Mouse (Mus musculus): ENCODE data around the gene Kpna2. TPM values are rescaled to one million over a fixed set of nuclear protein-coding genes. Genes with fewer than 3 reads are reported as not detected.
"Not testable (repeated sequence)": the region's sequence is repeated elsewhere in the genome, so short reads cannot be mapped to it uniquely, and the experiment has no call there.

Kpna2 gene
- polyA plus RNA-seq, 1 experiment from 2014 or later, result 281 TPM

DNA sequence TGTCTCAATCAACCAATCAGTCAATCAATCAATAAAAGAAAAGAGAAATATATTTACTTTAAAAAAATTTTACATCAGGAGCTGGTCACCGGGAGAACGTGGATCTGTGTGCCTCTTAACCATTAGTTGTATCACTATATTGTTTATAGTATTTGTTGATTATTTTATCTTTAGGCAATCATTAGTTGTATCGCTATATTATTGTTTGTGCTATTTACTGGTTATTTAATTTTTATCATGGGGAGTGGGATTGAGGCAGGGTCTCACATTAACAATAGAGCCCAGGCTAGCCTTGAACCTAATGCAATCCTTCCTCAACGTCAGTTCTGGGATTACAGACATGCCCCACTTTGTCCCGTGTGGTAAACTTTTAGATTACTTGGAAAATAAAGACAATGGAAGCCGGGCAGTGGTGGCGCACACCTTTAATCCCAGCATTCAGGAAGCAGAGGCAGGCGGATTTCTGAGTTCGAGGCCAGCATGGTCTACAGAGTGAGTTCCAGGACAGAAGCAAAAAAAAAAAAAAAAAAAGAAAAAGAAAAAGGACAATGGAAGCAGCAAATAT, 690 bp upstream of the Kpna2 start:
- WGBS, result 80% methylated on average over 9 of the region's 9 CpGs
- ATAC-seq (ENCODE audit: insufficient number of reproducible peaks, low FRiP score, low TSS enrichment, low read depth), result no peak

DNA sequence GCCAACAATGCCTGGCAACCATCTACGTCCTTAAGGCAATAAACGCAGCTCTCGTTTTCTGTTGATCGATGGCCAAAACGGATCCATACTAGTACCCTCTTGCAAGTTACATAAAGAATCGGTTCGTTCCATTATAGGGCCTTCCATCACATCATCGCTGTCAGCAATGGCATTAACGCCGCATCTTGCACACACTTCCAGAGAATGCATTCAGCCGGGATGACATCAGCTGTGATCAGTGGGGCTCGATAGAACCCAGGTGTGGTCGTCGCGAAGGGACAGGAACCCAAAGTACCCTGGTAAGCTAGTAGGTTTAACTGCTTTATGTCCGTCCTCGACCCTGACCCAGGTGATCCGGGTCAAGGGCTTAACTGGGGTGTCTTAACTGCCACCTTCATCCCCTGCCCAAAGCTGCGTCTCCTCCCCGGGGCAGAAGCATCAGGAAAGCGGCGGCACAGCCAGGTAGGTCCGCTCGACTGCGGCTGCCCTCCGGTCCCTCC, 640 bp downstream of the Kpna2 start:
- peak overlapping the region; percentile 96 for H3K4me3 ChIP-seq
- ATAC-seq (ENCODE audit: insufficient number of reproducible peaks, low FRiP score, low TSS enrichment, low read depth), result no peak
- peak overlapping the region; percentile 74 for H3K4me2 ChIP-seq
- peaks cover 2% of the 10 kb centered on the region; the same call in 1 of the 2 replicates for H3K4me1 ChIP-seq
- peak overlapping the region; percentile 83 for H3K27ac ChIP-seq
- H3K36me3 ChIP-seq, result peaks cover 26% of the 10 kb centered on the region
- under 1% methylated on average over 26 of the region's 26 CpGs for WGBS
- H3K9me3 ChIP-seq, result no peaks in the 10 kb centered on the region
- no peaks in the 10 kb centered on the region for H3K27me3 ChIP-seq
- H3K9ac ChIP-seq, result peak overlapping the region; percentile 65

More for the DNA sequence above, 690 bp upstream of the Kpna2 start:
- H3K4me3 ChIP-seq, result peak overlapping the region; percentile 96
- H3K36me3 ChIP-seq, result peaks cover 14% of the 10 kb centered on the region
- H3K4me1 ChIP-seq, result peaks cover 2% of the 10 kb centered on the region; the same call in 1 of the 2 replicates
- H3K9ac ChIP-seq, result peak overlapping the region; percentile 51
- no peaks in the 10 kb centered on the region for H3K9me3 ChIP-seq
- no peaks in the 10 kb centered on the region for H3K27me3 ChIP-seq
- peak overlapping the region; percentile 74 for H3K4me2 ChIP-seq
- H3K27ac ChIP-seq, result peak overlapping the region; percentile 85

DNA sequence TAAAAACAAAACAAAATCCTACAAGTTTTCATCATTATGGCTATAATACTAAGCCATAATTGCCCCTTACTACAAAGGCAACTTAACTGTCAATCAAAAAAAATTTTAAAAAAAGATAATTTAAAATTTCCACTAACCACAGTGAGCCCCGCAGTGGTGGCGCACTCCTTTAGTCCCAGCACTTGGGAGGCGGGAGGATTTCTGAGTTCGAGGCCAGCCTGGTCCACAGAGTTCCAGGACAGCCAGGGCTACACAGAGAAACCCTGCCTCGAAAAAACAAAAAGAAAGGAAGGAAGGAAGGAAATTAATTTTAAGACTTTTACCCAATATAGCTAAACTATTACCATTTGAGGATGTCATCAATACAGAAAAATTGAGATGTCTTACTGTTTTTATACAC, 1.4 kb downstream of the Kpna2 start:
- Histone ChIP-seq H3K27ac (no peak overlapping the region), H3K36me3 (peaks cover 29% of the 10 kb centered on the region), H3K9me3 (no peaks in the 10 kb centered on the region), H3K9ac (peak overlapping the region; percentile 65; the same call in 1 of the 2 replicates), H3K4me2 (peak overlapping the region; percentile 74), H3K27me3 (no peaks in the 10 kb centered on the region), H3K4me3 (peak overlapping the region; percentile 96), H3K4me1 (peaks cover 2% of the 10 kb centered on the region; the same call in 1 of the 2 replicates)
- 20% methylated on average over 5 of the region's 5 CpGs for WGBS
- ATAC-seq (ENCODE audit: insufficient number of reproducible peaks, low FRiP score, low TSS enrichment, low read depth), result no peak

DNA sequence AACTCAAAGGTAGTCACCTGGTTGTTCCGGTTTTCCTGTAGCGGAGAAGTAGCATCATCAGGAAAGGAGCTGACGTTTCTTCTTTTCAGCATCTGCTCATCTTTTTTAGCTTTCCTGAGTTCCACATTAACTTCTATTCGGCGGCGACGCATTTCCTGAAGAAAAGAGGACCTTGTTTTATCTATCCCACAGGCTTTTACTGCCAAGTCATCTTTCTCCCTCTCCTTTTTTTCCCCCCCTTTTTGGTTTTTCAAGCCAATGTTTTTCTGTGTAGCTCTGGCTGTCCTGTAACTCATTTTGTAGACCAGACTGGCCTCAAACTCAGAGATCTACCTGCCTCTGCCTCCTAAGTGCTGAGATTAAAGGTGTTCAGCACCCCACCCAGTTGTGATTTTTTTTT, 2.8 kb downstream of the Kpna2 start:
- H3K27ac ChIP-seq; H3K27me3 ChIP-seq; ATAC-seq (ENCODE audit: insufficient number of reproducible peaks, low FRiP score, low TSS enrichment, low read depth); H3K4me2 ChIP-seq; H3K9ac ChIP-seq; H3K4me1 ChIP-seq; H3K4me3 ChIP-seq; H3K9me3 ChIP-seq: not testable (repeated sequence)
- H3K36me3 ChIP-seq, result peaks cover 37% of the 10 kb centered on the region
- WGBS, result 94% methylated on average over 7 of the region's 7 CpGs

DNA sequence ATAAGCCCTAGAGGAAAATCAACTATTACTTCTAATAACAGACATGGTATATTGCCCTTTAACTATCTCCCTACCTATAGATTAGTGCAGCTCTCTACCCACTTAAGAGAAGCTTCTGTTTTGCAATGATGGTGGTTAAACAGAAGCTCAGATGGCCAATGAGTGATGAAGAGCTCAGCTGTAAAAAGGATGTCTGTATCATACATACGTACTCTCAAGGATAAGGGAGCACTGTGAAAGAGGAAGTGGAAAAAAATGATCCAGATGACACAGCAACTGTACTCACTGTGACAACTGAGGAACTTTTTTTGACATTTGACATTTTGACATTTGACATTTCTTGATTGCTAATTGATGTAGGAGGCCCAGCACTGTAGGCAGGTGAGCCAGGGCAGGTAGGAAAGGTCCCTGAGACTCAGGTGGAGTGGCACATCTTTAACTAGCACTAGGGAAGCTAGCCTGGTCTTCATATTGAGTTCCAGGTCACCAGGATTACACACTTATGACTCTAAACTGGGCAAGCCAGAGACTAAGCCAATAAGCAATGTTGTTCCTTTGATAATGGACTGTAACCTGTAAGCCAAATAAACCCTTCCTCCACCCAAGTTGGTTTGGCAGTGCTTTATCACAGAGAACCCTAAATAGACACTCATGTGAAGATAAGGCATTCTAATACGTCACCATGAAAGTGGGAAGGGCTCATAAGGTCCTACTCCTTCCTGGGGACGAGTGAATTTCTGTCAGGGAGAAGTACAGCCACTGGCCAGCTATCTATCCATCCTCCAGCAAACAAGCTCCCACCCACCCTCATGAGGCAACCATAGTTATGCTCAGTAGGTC, 4.9 kb downstream of the Kpna2 start:
- Histone ChIP-seq H3K9ac (no peak overlapping the region), H3K4me3 (no peak overlapping the region), H3K4me1 (peaks cover 2% of the 10 kb centered on the region; the same call in 1 of the 2 replicates), H3K4me2 (no peak overlapping the region), H3K27me3 (no peaks in the 10 kb centered on the region), H3K36me3 (peaks cover 53% of the 10 kb centered on the region), H3K27ac (no peak overlapping the region), H3K9me3 (no peaks in the 10 kb centered on the region)
- 80% methylated on average over 3 of the region's 3 CpGs for WGBS
- ATAC-seq (ENCODE audit: insufficient number of reproducible peaks, low FRiP score, low TSS enrichment, low read depth), result no peak

DNA sequence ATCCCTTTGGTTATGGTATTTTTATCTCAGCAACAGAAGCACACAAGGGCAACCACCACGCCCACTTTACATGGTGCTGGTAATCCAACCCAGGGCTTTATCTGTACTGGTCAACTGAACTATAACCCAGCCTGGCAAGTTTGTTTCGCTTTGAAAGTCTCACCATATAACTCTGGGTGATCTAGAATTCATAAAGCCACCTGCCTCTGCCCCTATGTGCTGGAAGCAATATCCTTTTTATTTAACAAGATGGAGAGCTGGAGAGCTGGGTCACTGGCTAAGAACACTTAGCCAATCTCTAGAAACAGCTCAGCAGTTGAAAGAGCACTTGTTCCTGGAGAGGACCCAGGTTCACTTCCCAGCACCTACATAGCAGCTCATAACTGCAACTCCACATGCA, 12.0 kb downstream of the Kpna2 start:
- Histone ChIP-seq H3K4me1 (no peaks in the 10 kb centered on the region), H3K4me3 (no peak overlapping the region), H3K27me3 (no peaks in the 10 kb centered on the region), H3K36me3 (peaks cover 44% of the 10 kb centered on the region), H3K9ac (no peak overlapping the region), H3K27ac (no peak overlapping the region), H3K4me2 (no peak overlapping the region), H3K9me3 (no peaks in the 10 kb centered on the region)
- ATAC-seq (ENCODE audit: insufficient number of reproducible peaks, low FRiP score, low TSS enrichment, low read depth), result no peak
- WGBS, result 91% methylated on average over 2 of the region's 2 CpGs

DNA sequence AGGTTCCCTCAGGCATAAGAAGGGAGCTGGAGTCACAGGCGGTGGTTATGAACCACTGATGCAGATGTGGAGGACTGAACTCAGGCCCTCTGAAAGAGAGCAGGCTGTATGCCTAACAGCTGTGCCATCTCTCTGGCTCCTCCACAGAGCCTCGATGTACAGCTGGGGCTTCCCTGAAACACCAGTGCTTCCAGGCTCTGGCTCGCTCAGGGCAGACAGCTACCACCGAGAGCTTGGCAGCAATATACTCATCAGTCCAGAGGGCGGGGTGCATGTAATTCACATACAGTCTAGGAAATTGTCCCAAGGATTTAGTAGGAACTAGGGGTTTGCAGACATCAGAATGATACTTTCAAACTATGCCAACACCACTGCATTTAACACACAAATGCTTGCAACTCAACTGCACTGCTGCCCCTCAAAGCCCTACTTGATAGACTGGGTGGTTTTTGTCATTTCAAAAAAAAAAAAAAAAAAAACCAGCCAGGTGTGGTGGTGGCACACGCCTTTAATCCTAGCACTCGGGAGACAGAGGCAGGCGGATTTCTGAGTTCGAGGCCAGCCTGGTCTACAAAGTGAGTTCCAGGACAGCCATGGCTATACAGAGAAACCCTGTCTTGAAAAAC, 13.2 kb downstream of the Kpna2 start:
- not testable (repeated sequence) for H3K27me3 ChIP-seq; ATAC-seq (ENCODE audit: insufficient number of reproducible peaks, low FRiP score, low TSS enrichment, low read depth); H3K4me1 ChIP-seq; H3K9me3 ChIP-seq; H3K9ac ChIP-seq; H3K27ac ChIP-seq; H3K4me3 ChIP-seq; H3K4me2 ChIP-seq
- peaks cover 35% of the 10 kb centered on the region for H3K36me3 ChIP-seq
- WGBS, result 75% methylated on average over 9 of the region's 9 CpGs

DNA sequence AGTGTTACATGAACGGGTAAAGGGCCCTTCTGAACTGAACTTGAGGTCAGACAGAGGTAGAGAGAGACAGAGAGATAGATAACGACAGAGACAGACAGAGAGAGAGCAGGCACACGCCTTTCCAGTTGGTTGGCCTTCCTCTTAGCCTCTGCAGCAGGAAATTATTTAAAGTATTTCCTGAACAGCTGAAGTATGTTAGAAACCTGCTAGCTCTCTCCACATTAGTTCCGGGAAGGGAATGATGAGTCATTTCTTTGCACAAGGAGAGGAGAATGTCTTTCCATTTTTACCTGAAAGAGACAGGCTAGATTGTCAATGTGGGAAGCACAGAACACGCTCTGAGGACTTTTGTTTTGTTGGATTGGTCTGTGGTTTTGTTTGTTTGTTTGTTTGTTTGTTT, 17.0 kb downstream of the Kpna2 start:
- no peak overlapping the region for H3K4me3 ChIP-seq
- no peaks in the 10 kb centered on the region for H3K27me3 ChIP-seq
- no peak for ATAC-seq (ENCODE audit: insufficient number of reproducible peaks, low FRiP score, low TSS enrichment, low read depth)
- peaks cover 8% of the 10 kb centered on the region for H3K36me3 ChIP-seq
- H3K4me1 ChIP-seq, result no peaks in the 10 kb centered on the region
- H3K4me2 ChIP-seq, result no peak overlapping the region
- H3K9ac ChIP-seq, result no peak overlapping the region
- no peak overlapping the region for H3K27ac ChIP-seq
- WGBS, result 37% methylated on average over 5 of the region's 5 CpGs
- H3K9me3 ChIP-seq, result no peaks in the 10 kb centered on the region

DNA sequence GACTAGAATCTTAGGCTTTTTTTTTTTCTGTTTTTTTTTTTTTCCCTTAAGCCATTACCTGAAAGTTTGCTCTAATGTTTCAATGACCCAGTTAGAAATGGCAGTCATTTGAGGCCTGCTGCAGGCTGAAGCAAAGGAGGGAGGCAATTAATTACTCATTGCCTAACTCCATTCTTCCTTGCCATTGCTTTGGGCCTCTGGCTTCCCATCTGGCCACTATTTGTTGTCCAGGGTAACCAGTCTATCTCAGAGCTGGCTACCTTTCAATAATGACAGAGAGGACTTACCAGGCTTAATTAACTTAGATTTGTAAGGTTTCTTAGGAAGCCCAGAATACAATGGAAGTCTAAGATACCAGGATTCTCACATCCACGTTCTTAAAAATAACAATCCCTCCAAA, 17.6 kb downstream of the Kpna2 start:
- no peak overlapping the region for H3K4me3 ChIP-seq
- H3K4me1 ChIP-seq, result no peaks in the 10 kb centered on the region
- ATAC-seq (ENCODE audit: insufficient number of reproducible peaks, low FRiP score, low TSS enrichment, low read depth), result no peak
- H3K27ac ChIP-seq, result no peak overlapping the region
- no peaks in the 10 kb centered on the region for H3K9me3 ChIP-seq
- H3K9ac ChIP-seq, result no peak overlapping the region
- 65% methylated on average over 1 of the region's 1 CpGs for WGBS
- H3K36me3 ChIP-seq, result 0 out of 2 replicates have a peak, but pooled peaks cover 2% of the 10 kb centered on the region
- H3K27me3 ChIP-seq, result no peaks in the 10 kb centered on the region
- H3K4me2 ChIP-seq, result no peak overlapping the region

DNA sequence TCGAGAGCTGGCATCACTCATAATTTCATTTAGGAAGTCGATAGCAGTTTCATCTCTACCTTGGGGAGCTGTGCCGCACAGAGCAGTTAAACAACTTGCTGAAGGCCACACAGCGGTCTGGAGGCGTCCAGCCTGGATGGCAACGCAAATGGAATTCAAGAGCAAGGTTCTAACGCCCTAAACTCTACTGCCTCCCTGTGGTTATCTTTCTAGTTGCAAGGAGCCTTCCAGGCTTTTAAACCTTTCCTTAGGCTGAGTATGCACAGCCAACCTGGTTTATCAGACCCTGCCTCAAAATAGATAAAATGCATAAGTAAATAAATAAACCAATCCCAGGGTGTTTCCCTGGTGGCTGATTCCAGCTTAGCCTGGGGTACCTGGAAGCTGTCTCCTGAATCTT, 18.9 kb downstream of the Kpna2 start:
- Histone ChIP-seq H3K36me3 (no peaks in the 10 kb centered on the region), H3K27ac (no peak overlapping the region), H3K27me3 (no peaks in the 10 kb centered on the region), H3K4me2 (no peak overlapping the region), H3K4me1 (no peaks in the 10 kb centered on the region), H3K9me3 (no peaks in the 10 kb centered on the region), H3K9ac (no peak overlapping the region), H3K4me3 (no peak overlapping the region)
- WGBS, result 28% methylated on average over 7 of the region's 7 CpGs
- no peak for ATAC-seq (ENCODE audit: insufficient number of reproducible peaks, low FRiP score, low TSS enrichment, low read depth)

DNA sequence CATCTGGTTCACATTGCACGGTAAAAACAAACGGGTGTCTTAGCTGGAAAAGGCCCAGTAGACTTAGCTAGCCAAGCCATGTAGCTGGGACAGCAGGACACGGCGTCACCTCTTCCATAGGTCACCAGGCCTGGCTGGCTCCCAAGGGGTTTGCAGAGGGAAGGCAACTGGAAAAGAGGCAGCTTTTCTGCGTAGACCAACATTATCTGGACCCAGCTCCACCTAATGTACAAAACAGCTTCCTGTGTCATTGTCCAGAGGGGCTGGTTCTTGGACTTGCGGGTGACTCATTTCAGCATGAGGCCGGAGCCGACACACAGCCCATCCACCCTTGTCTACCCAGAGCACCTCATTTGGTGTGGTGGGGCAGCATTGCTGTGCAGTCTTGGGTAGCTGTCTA, 23.1 kb downstream of the Kpna2 start:
- H3K27me3 ChIP-seq, result no peaks in the 10 kb centered on the region
- WGBS, result 73% methylated on average over 8 of the region's 8 CpGs
- no peak overlapping the region for H3K27ac ChIP-seq
- H3K4me1 ChIP-seq, result no peaks in the 10 kb centered on the region
- no peak overlapping the region for H3K9ac ChIP-seq
- H3K4me2 ChIP-seq, result no peak overlapping the region
- no peaks in the 10 kb centered on the region for H3K36me3 ChIP-seq
- H3K4me3 ChIP-seq, result no peak overlapping the region
- no peak for ATAC-seq (ENCODE audit: insufficient number of reproducible peaks, low FRiP score, low TSS enrichment, low read depth)
- H3K9me3 ChIP-seq, result no peaks in the 10 kb centered on the region
